Mouse (Mus musculus): ENCODE data around the gene Rpsa. TPM values are rescaled to one million over a fixed set of nuclear protein-coding genes. Genes with fewer than 3 reads are reported as not detected.

Gene Rpsa
- polyA plus RNA-seq (2015; fragmentation: Illumina TruSeq; extraction: RNeasy Lipid Tissue Mini Kit (QIAGEN cat#74804); ENCODE audit: low read depth, low replicate concordance): 1,074 TPM

GRCm38 (mm10) chr9:120127538-120128251 lies at the start of gene Rpsa:
Gene Rpsa (plus strand): TSS chr9:120127689.

GRCm38 (mm10) chr9:120091696-120092238 lies 35.7 kb upstream of the Rpsa start, which contains the start of gene Ccr8:
Gene Ccr8 (plus strand): TSS chr9:120092114.

GRCm38 (mm10) chr9:120110211-120111018 lies 17.1 kb upstream of the Rpsa start, which contains the start of gene Slc25a38:
Gene Slc25a38 (plus strand): TSS chr9:120110374.

GRCm38 (mm10) chr9:120149222-120149828 lies 21.8 kb downstream of the Rpsa start, which contains the start of gene Mobp:
Gene Mobp (plus strand): TSS chr9:120149707.

Other genes starting within 250 kb of the Rpsa start
- gene Wdr48, start 232.8 kb upstream of the Rpsa start, polyA plus RNA-seq (2015; fragmentation: Illumina TruSeq; extraction: RNeasy Lipid Tissue Mini Kit (QIAGEN cat#74804); ENCODE audit: low read depth, low replicate concordance): 56.5 TPM
- 21.4 TPM for gene Gorasp1, start 190.1 kb upstream of the Rpsa start, polyA plus RNA-seq (2015; fragmentation: Illumina TruSeq; extraction: RNeasy Lipid Tissue Mini Kit (QIAGEN cat#74804); ENCODE audit: low read depth, low replicate concordance)
- gene Ttc21a, start 190.1 kb upstream of the Rpsa start, polyA plus RNA-seq (2015; fragmentation: Illumina TruSeq; extraction: RNeasy Lipid Tissue Mini Kit (QIAGEN cat#74804); ENCODE audit: low read depth, low replicate concordance): 1.7 TPM
- gene Csrnp1, start 143.0 kb upstream of the Rpsa start, polyA plus RNA-seq (2015; fragmentation: Illumina TruSeq; extraction: RNeasy Lipid Tissue Mini Kit (QIAGEN cat#74804); ENCODE audit: low read depth, low replicate concordance): 12.4 TPM
- 0.12 TPM for gene Xirp1, start 104.1 kb upstream of the Rpsa start, polyA plus RNA-seq (2015; fragmentation: Illumina TruSeq; extraction: RNeasy Lipid Tissue Mini Kit (QIAGEN cat#74804); ENCODE audit: low read depth, low replicate concordance)
- gene Cx3cr1, start 57.8 kb upstream of the Rpsa start, polyA plus RNA-seq (2015; fragmentation: Illumina TruSeq; extraction: RNeasy Lipid Tissue Mini Kit (QIAGEN cat#74804); ENCODE audit: low read depth, low replicate concordance): 37.9 TPM
- not detected for gene Ccr8, start 35.6 kb upstream of the Rpsa start, polyA plus RNA-seq (2015; fragmentation: Illumina TruSeq; extraction: RNeasy Lipid Tissue Mini Kit (QIAGEN cat#74804); ENCODE audit: low read depth, low replicate concordance)
- gene Slc25a38, start 17.3 kb upstream of the Rpsa start, polyA plus RNA-seq (2015; fragmentation: Illumina TruSeq; extraction: RNeasy Lipid Tissue Mini Kit (QIAGEN cat#74804); ENCODE audit: low read depth, low replicate concordance): 32.2 TPM
- gene Mobp, start 22.0 kb downstream of the Rpsa start, polyA plus RNA-seq (2015; fragmentation: Illumina TruSeq; extraction: RNeasy Lipid Tissue Mini Kit (QIAGEN cat#74804); ENCODE audit: low read depth, low replicate concordance): 1,305 TPM
- 32.7 TPM for gene Myrip, start 173.8 kb downstream of the Rpsa start, polyA plus RNA-seq (2015; fragmentation: Illumina TruSeq; extraction: RNeasy Lipid Tissue Mini Kit (QIAGEN cat#74804); ENCODE audit: low read depth, low replicate concordance)